Comparison of ENCODE assay signal across 8 mouse cellular contexts in the genomic region with DNA sequence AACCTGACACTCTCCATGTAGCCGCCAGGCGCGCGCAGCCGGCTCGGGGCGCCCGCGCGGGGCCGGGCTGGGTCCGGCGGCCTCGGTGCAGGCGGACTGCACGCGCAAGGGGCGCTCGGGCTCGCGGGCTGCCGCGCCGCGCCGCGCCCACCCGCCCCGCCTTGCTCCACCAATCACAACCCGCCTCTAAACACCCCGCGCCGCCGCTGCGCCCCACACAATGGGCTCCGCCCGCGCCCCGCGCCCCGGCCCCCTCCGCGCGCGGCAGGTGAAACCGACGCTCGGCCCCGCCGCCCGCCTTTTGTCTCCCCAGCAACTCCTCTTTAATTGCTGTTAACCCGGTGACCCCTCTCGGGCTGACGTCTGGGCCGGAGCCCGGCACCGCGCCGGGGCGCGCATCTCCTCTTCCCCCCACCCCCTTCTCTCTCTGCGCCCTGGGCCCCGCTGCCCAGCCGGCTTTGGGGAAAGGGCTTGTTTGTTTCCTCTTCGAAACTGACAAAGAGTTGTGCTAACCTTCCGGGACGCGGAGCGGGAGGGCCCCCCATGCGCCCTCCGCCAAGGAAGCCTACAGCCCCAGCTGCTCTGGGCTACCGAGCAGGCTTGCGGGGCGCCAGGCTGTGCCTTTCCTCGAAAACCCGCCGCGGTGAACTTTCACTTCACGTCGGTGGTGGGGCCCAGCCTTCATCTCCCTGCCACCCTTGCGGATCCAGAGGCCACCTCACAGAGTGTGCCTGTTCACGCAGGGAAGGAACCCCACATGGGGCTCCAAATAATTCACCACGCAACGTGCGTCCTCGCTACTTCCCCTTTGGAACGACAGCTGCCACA.
DNase-seq lines count a peak whose midpoint lies in the region; ATAC-seq lines count a peak whose summit lies in the region.

No protein-coding gene starts in this region.

- no peaks in the 10 kb centered on the region for H3K9me3 ChIP-seq in heart, embryonic 13.5 days

- H3K4me1 ChIP-seq in heart, embryonic 13.5 days, result peaks cover 60% of the 10 kb centered on the region

- ATAC-seq in heart, embryonic 13.5 days (ENCODE audit: extremely low read depth, insufficient number of reproducible peaks, low FRiP score, low TSS enrichment), result peak; percentile 85

- DNase-seq in layer of hippocampus, adult 11-12 months (ENCODE audit: low spot score), result peak; percentile 33
- no peak for DNase-seq in layer of hippocampus, adult 9-10 months (ENCODE audit: low spot score)
- peak; percentile 92 for DNase-seq in embryo, embryonic 11 days
- DNase-seq in kidney, postnatal 10 days, result peak; percentile 78
- peak; percentile 71 for DNase-seq in lung, postnatal 14 days
- peak; percentile 51 for DNase-seq in ovary, postnatal 14 days (ENCODE audit: low spot score)
- peak; percentile 70 to 75 for DNase-seq in thymus, postnatal 36 days

- peak overlapping the region; percentile 81 for H3K4me2 ChIP-seq in heart, embryonic 13.5 days

- no peaks in the 10 kb centered on the region for H3K27me3 ChIP-seq in heart, embryonic 13.5 days (replicated peaks)

- H3K27ac ChIP-seq in heart, embryonic 13.5 days (replicated peaks), result peak overlapping the region; percentile 97

- H3K9ac ChIP-seq in heart, embryonic 13.5 days, result peak overlapping the region; percentile 97

- under 1% methylated on average over 76 of the region's 87 CpGs for WGBS in heart, embryonic 13.5 days

- peak overlapping the region; percentile 73 for H3K4me3 ChIP-seq in heart, embryonic 13.5 days

- no peaks in the 10 kb centered on the region for H3K36me3 ChIP-seq in heart, embryonic 13.5 days
